Mouse (Mus musculus) erythroblast, embryonic 14.5 days (primary cell): ENCODE measurements at regions not wholly inside any gene's neighbourhood (a gene's known extent, or its start where the extent isn't known, plus 50 kb on each side); places are given as distances from the start of the nearest gene placed in this dataset.

Experiments used
- GATA1 ChIP-seq: IDR thresholded peaks from 2 replicates; pipeline ENCODE4 v1.6.1; 2012; ENCODE audit warnings: low read length, inconsistent platforms, mixed read lengths
- TAL1 ChIP-seq: IDR thresholded peaks from 3 replicates; pipeline ENCODE4 v1.6.1; 2012; ENCODE audit warnings: low read length, inconsistent platforms, mixed read lengths

GRCm38 (mm10) chr1:51577701-51578100, 99.5 kb upstream of the Nabp1 start:
- TF ChIP-seq TAL1: no peak
- no peak for TF ChIP-seq GATA1
